Mouse (Mus musculus) c-Kit-positive CD71-positive TER-119-negative erythroid progenitor cells, embryonic 14.5 days (primary cell): ENCODE results near the gene Kcnmb2.

ENCODE experiments used
- DNase-seq: peaks from one replicate; pipeline ENCODE4 v3.0.0-alpha.2; 2013; ENCODE audit warnings: low read depth

The Kcnmb2 gene

GRCm38 (mm10) chr3:32144194-32144593 is 241.9 kb downstream of the Kcnmb2 start:
- no peak for DNase-seq

GRCm38 (mm10) chr3:32144655-32145054 is 242.3 kb downstream of the Kcnmb2 start:
- DNase-seq = no peak

- DNase-seq = no peak
Observed at GRCm38 (mm10) chr3:32147739-32148138, 245.4 kb downstream of the Kcnmb2 start.

- no peak for DNase-seq
Observed at GRCm38 (mm10) chr3:32149851-32150570, 247.7 kb downstream of the Kcnmb2 start.

GRCm38 (mm10) chr3:32180519-32180918 is 278.2 kb downstream of the Kcnmb2 start:
- DNase-seq = no peak

GRCm38 (mm10) chr3:32185855-32186522 is 283.7 kb downstream of the Kcnmb2 start:
- DNase-seq = no peak

- DNase-seq = peak; percentile 6
Observed at GRCm38 (mm10) chr3:32188521-32188920, 286.2 kb downstream of the Kcnmb2 start.

GRCm38 (mm10) chr3:32188955-32189354 is 286.6 kb downstream of the Kcnmb2 start:
- DNase-seq = no peak

- DNase-seq = no peak
Observed at GRCm38 (mm10) chr3:32189956-32190355, 287.6 kb downstream of the Kcnmb2 start.

- no peak for DNase-seq
Observed at GRCm38 (mm10) chr3:32194014-32194413, 291.7 kb downstream of the Kcnmb2 start.

GRCm38 (mm10) chr3:32226755-32227154 is 324.4 kb downstream of the Kcnmb2 start:
- DNase-seq = no peak

GRCm38 (mm10) chr3:32236766-32237165 is 334.5 kb downstream of the Kcnmb2 start:
- DNase-seq = no peak
